Mouse (Mus musculus) thymus, postnatal 0 days (tissue): ENCODE data around the gene Tma7. TPM values are rescaled to one million over a fixed set of nuclear protein-coding genes. Genes with fewer than 3 reads are reported as not detected.
A peak's percentile ranks its signal among the peaks of the same experiment; 100 is the strongest.

Experiments used
- DNase-seq: peaks from one replicate; pipeline ENCODE4 v3.0.0-alpha.2; 2015; ENCODE audit warnings: low spot score
- polyA plus RNA-seq: library from polyadenylated mRNA; unstranded; fragments of >200 nt; fragmentation: Nextera tagmentation; extraction: Ambion mirVana; gene quantifications from 2 replicates; pipeline ENCODE4 v1.2.1, GENCODE M21; 2015

Tma7 gene
- polyA plus RNA-seq, 1 experiment from 2014 or later = 808 TPM

- DNase-seq = no peak
Measured at GRCm38 (mm10) chr9:109103250-109103649, 20.9 kb upstream of the Tma7 start.

- DNase-seq = no peak
Measured at GRCm38 (mm10) chr9:109102541-109102940, 20.2 kb upstream of the Tma7 start.

- DNase-seq = no peak
Measured at GRCm38 (mm10) chr9:109101933-109102445, 19.6 kb upstream of the Tma7 start.

GRCm38 (mm10) chr9:109100307-109100928, 18.0 kb upstream of the Tma7 start:
- peak; percentile 21 for DNase-seq

- no peak for DNase-seq
Measured at GRCm38 (mm10) chr9:109098969-109099368, 16.6 kb upstream of the Tma7 start.

GRCm38 (mm10) chr9:109098366-109098765, 16.0 kb upstream of the Tma7 start:
- DNase-seq = no peak

GRCm38 (mm10) chr9:109097831-109098230, 15.4 kb upstream of the Tma7 start:
- no peak for DNase-seq

- DNase-seq = no peak
Measured at GRCm38 (mm10) chr9:109097291-109097690, 14.9 kb upstream of the Tma7 start.

GRCm38 (mm10) chr9:109096856-109097255, 14.5 kb upstream of the Tma7 start:
- no peak for DNase-seq

- DNase-seq = no peak
Measured at GRCm38 (mm10) chr9:109096251-109096661, 13.9 kb upstream of the Tma7 start.

GRCm38 (mm10) chr9:109095137-109095982, 13.0 kb upstream of the Tma7 start, which contains the start of gene Plxnb1:
TSS of gene Plxnb1 (plus strand) at chr9:109095389.
- DNase-seq = peak; percentile 68

GRCm38 (mm10) chr9:109094553-109095136, 12.3 kb upstream of the Tma7 start:
- peak; percentile 15 for DNase-seq

- no peak for DNase-seq
Measured at GRCm38 (mm10) chr9:109093786-109094552, 11.6 kb upstream of the Tma7 start.

- DNase-seq = no peak
Measured at GRCm38 (mm10) chr9:109092799-109093198, 10.4 kb upstream of the Tma7 start.

GRCm38 (mm10) chr9:109091802-109092201, 9.4 kb upstream of the Tma7 start:
- DNase-seq = no peak

GRCm38 (mm10) chr9:109090446-109090845, 8.1 kb upstream of the Tma7 start:
- DNase-seq = no peak

- DNase-seq = no peak
Measured at GRCm38 (mm10) chr9:109087987-109088386, 5.6 kb upstream of the Tma7 start.

- DNase-seq = peak; percentile 44
Measured at GRCm38 (mm10) chr9:109084922-109085321, 2.5 kb upstream of the Tma7 start.

- DNase-seq = no peak
Measured at GRCm38 (mm10) chr9:109081749-109082123, 651 bp downstream of the Tma7 start.

- no peak for DNase-seq
Measured at GRCm38 (mm10) chr9:109080516-109080915, 1.9 kb downstream of the Tma7 start.
